Mouse (Mus musculus): Measurements from ENCODE around the gene Dpy19l3. TPM values are rescaled to one million over a fixed set of nuclear protein-coding genes. Genes with fewer than 3 reads are reported as not detected.
A peak's percentile ranks its signal among the peaks of the same experiment; 100 is the strongest.

Dpy19l3 gene
- polyA plus RNA-seq, 1 experiment from 2014 or later, result 39.5 TPM

DNA sequence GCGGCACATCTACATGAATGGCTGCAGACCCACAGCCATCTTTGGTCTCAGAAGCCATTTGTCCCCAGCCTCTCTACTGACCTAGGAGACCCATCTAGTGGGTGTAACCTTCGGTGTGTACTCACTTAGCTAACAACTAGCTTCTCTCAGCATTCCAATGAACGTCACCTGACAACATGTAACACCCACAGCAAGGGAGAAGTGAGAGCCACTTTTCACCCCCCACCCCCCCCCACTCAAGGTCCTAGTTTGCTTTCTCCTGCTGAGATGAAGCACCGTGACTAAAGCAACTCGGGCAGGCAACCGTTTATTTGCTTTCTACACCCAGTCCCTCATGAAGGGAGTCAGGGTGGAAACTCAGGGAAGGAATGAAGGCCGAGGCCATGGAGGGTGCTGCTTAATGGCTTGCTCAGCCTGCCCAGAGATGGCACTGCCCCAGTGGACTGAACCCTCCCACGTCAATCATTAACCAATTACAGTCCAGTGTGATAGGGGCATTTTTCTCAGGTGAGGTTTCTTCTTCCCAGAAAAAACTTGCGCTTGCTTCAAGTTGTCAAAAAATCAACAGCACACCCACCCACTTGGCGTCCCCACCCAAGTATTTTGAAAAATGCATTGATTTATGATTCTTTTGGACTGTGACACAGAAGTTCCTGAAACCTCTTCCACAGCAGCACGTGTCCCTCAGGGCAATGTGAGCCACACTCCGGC lies 7.4 kb downstream of the Dpy19l3 start:
- peaks cover 2% of the 10 kb centered on the region for H3K36me3 ChIP-seq (replicated peaks; ENCODE audit: control insufficient read depth, insufficient read depth, low read depth, low read length)
- H3K4me2 ChIP-seq (ENCODE audit: low read depth, low read length), result no peak overlapping the region
- WGBS, result 85% methylated on average over 12 of the region's 12 CpGs

DNA sequence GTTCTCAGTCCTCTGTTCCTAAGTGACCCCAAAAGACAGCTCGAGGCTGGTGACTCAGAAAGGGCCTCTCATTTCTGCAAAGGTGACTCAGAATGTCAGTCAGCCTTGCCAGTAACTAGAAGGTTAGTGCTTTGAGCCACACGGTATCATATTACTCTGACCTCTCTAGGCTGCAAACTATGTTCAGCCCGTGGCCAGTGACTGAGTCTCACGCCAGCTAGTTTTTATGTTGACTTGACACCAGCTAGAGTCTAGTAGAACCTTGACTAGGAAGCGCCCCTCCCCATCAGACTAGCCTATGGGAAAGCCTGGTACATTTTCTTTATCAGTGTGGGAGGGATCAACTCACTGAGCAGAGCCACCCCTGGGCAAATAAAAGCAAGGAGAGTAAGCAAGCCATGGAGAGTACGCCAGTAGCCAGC lies 9.0 kb downstream of the Dpy19l3 start:
- DNase-seq (ENCODE audit: low spot score) (no peak), ATAC-seq (replicated peaks; ENCODE audit: insufficient number of reproducible peaks, low FRiP score, low TSS enrichment, low read depth) (no peak)
- Histone ChIP-seq H3K4me3 (ENCODE audit: low read depth, low read length) (no peak overlapping the region), H3K27me3 (ENCODE audit: control insufficient read depth, insufficient read depth, low read length) (no peaks in the 10 kb centered on the region), H3K27ac (replicated peaks; ENCODE audit: low read depth, low read length) (no peak overlapping the region), H3K4me2 (ENCODE audit: low read depth, low read length) (no peak overlapping the region), H3K36me3 (replicated peaks; ENCODE audit: control insufficient read depth, insufficient read depth, low read depth, low read length) (peaks cover 2% of the 10 kb centered on the region), H3K4me1 (ENCODE audit: control insufficient read depth, insufficient read depth, low read length) (no peaks in the 10 kb centered on the region), H3K9me3 (replicated peaks; ENCODE audit: control insufficient read depth, low read length) (no peaks in the 10 kb centered on the region), H3K9ac (replicated peaks; ENCODE audit: low read length) (no peak overlapping the region)
- 73% methylated on average over 6 of the region's 6 CpGs for WGBS

More for the DNA sequence above, 7.4 kb downstream of the Dpy19l3 start:
- Histone ChIP-seq H3K9ac (replicated peaks; ENCODE audit: low read length) (no peak overlapping the region), H3K9me3 (replicated peaks; ENCODE audit: control insufficient read depth, low read length) (no peaks in the 10 kb centered on the region), H3K27me3 (ENCODE audit: control insufficient read depth, insufficient read depth, low read length) (no peaks in the 10 kb centered on the region), H3K4me3 (ENCODE audit: low read depth, low read length) (no peak overlapping the region), H3K27ac (replicated peaks; ENCODE audit: low read depth, low read length) (no peak overlapping the region), H3K4me1 (ENCODE audit: control insufficient read depth, insufficient read depth, low read length) (no peaks in the 10 kb centered on the region)
- ATAC-seq (replicated peaks; ENCODE audit: insufficient number of reproducible peaks, low FRiP score, low TSS enrichment, low read depth) (no peak), DNase-seq (ENCODE audit: low spot score) (no peak)

DNA sequence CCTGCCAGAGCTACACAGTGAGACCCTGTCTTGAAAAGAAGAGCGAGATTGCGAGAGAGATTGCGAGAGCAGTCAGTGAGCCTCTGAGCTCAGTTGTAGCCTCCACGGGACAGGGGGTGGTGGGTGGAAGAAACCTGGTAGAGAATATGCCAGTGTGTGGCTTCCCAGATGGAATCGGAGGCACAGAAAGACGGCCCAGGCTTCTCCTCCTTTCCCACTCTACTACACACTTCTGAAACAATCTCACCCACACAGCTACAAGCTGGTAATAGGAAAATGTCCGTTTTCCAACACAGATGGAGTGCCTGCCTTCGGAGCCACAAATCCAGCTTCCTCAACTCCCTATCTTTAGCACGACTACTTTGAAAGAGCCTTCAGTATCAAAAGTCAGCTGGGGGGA lies 9.5 kb downstream of the Dpy19l3 start:
- DNase-seq (ENCODE audit: low spot score), result no peak
- Histone ChIP-seq H3K4me2 (ENCODE audit: low read depth, low read length) (no peak overlapping the region), H3K36me3 (replicated peaks; ENCODE audit: control insufficient read depth, insufficient read depth, low read depth, low read length) (peaks cover 2% of the 10 kb centered on the region), H3K27ac (replicated peaks; ENCODE audit: low read depth, low read length) (no peak overlapping the region), H3K27me3 (ENCODE audit: control insufficient read depth, insufficient read depth, low read length) (no peaks in the 10 kb centered on the region), H3K4me3 (ENCODE audit: low read depth, low read length) (no peak overlapping the region), H3K9ac (replicated peaks; ENCODE audit: low read length) (no peak overlapping the region), H3K9me3 (replicated peaks; ENCODE audit: control insufficient read depth, low read length) (no peaks in the 10 kb centered on the region), H3K4me1 (ENCODE audit: control insufficient read depth, insufficient read depth, low read length) (no peaks in the 10 kb centered on the region)
- 89% methylated on average over 9 of the region's 9 CpGs for WGBS
- no peak for ATAC-seq (replicated peaks; ENCODE audit: insufficient number of reproducible peaks, low FRiP score, low TSS enrichment, low read depth)

DNA sequence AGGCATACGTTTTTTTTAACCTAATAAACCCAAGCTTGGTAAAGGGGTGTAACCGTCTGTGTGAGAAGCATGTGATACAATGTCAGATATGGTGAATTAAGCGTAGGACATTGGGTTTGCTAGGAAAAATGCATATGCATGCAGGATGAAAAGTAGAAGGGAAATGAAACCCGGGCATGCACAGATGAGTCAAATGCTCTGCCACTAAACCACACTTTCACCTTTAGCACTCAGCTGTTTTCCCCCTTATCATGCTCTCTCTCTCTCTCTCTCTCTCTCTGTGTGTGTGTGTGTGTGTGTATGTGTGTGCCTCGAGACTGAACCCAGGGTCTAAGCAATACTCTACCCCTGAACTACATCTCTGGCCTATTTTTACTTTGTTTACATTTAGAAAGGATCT lies 11.9 kb downstream of the Dpy19l3 start:
- WGBS, result 87% methylated on average over 5 of the region's 5 CpGs
- Histone ChIP-seq H3K27me3 (ENCODE audit: control insufficient read depth, insufficient read depth, low read length) (no peaks in the 10 kb centered on the region), H3K9ac (replicated peaks; ENCODE audit: low read length) (no peak overlapping the region), H3K27ac (replicated peaks; ENCODE audit: low read depth, low read length) (no peak overlapping the region), H3K4me1 (ENCODE audit: control insufficient read depth, insufficient read depth, low read length) (no peaks in the 10 kb centered on the region), H3K36me3 (replicated peaks; ENCODE audit: control insufficient read depth, insufficient read depth, low read depth, low read length) (peaks cover 3% of the 10 kb centered on the region; the same call in 1 of the 2 replicates), H3K9me3 (replicated peaks; ENCODE audit: control insufficient read depth, low read length) (no peaks in the 10 kb centered on the region), H3K4me3 (ENCODE audit: low read depth, low read length) (no peak overlapping the region), H3K4me2 (ENCODE audit: low read depth, low read length) (no peak overlapping the region)
- no peak for ATAC-seq (replicated peaks; ENCODE audit: insufficient number of reproducible peaks, low FRiP score, low TSS enrichment, low read depth)
- no peak for DNase-seq (ENCODE audit: low spot score)

- ATAC-seq (replicated peaks; ENCODE audit: insufficient number of reproducible peaks, low FRiP score, low TSS enrichment, low read depth) (no peak), DNase-seq (ENCODE audit: low spot score) (no peak)
- no peak overlapping the region for H3K27ac ChIP-seq (replicated peaks; ENCODE audit: low read depth, low read length)
- no peaks in the 10 kb centered on the region for H3K27me3 ChIP-seq (ENCODE audit: control insufficient read depth, insufficient read depth, low read length)
- H3K9me3 ChIP-seq (replicated peaks; ENCODE audit: control insufficient read depth, low read length), result no peaks in the 10 kb centered on the region
- no peak overlapping the region for H3K9ac ChIP-seq (replicated peaks; ENCODE audit: low read length)
- no peak overlapping the region for H3K4me2 ChIP-seq (ENCODE audit: low read depth, low read length)
- no peak overlapping the region for H3K4me3 ChIP-seq (ENCODE audit: low read depth, low read length)
- peaks cover 3% of the 10 kb centered on the region; the same call in 1 of the 2 replicates for H3K36me3 ChIP-seq (replicated peaks; ENCODE audit: control insufficient read depth, insufficient read depth, low read depth, low read length)
- no peaks in the 10 kb centered on the region for H3K4me1 ChIP-seq (ENCODE audit: control insufficient read depth, insufficient read depth, low read length)
- 79% methylated on average over 5 of the region's 5 CpGs for WGBS
These were observed 12.4 kb downstream of the Dpy19l3 start for GRCm38 (mm10) chr7:35741858-35742257.

- no peak overlapping the region for H3K27ac ChIP-seq (replicated peaks; ENCODE audit: low read depth, low read length)
- peaks cover 3% of the 10 kb centered on the region for H3K36me3 ChIP-seq (replicated peaks; ENCODE audit: control insufficient read depth, insufficient read depth, low read depth, low read length)
- H3K4me1 ChIP-seq (ENCODE audit: control insufficient read depth, insufficient read depth, low read length), result no peaks in the 10 kb centered on the region
- DNase-seq (ENCODE audit: low spot score) (peak; percentile 53), ATAC-seq (replicated peaks; ENCODE audit: insufficient number of reproducible peaks, low FRiP score, low TSS enrichment, low read depth) (no peak)
- 83% methylated on average over 5 of the region's 5 CpGs for WGBS
- no peak overlapping the region for H3K9ac ChIP-seq (replicated peaks; ENCODE audit: low read length)
- no peaks in the 10 kb centered on the region for H3K9me3 ChIP-seq (replicated peaks; ENCODE audit: control insufficient read depth, low read length)
- no peak overlapping the region for H3K4me3 ChIP-seq (ENCODE audit: low read depth, low read length)
- no peaks in the 10 kb centered on the region for H3K27me3 ChIP-seq (ENCODE audit: control insufficient read depth, insufficient read depth, low read length)
- no peak overlapping the region for H3K4me2 ChIP-seq (ENCODE audit: low read depth, low read length)
These were observed 13.6 kb downstream of the Dpy19l3 start for GRCm38 (mm10) chr7:35740489-35741230.

GRCm38 (mm10) chr7:35738871-35739270 lies 15.4 kb downstream of the Dpy19l3 start:
- H3K4me2 ChIP-seq (ENCODE audit: low read depth, low read length), result no peak overlapping the region
- no peak overlapping the region for H3K27ac ChIP-seq (replicated peaks; ENCODE audit: low read depth, low read length)
- H3K27me3 ChIP-seq (ENCODE audit: control insufficient read depth, insufficient read depth, low read length), result no peaks in the 10 kb centered on the region
- H3K9ac ChIP-seq (replicated peaks; ENCODE audit: low read length), result no peak overlapping the region
- H3K36me3 ChIP-seq (replicated peaks; ENCODE audit: control insufficient read depth, insufficient read depth, low read depth, low read length), result peaks cover 3% of the 10 kb centered on the region
- no peak for DNase-seq (ENCODE audit: low spot score)
- H3K4me3 ChIP-seq (ENCODE audit: low read depth, low read length), result no peak overlapping the region
- H3K4me1 ChIP-seq (ENCODE audit: control insufficient read depth, insufficient read depth, low read length), result no peaks in the 10 kb centered on the region
- no peaks in the 10 kb centered on the region for H3K9me3 ChIP-seq (replicated peaks; ENCODE audit: control insufficient read depth, low read length)
- ATAC-seq (replicated peaks; ENCODE audit: insufficient number of reproducible peaks, low FRiP score, low TSS enrichment, low read depth), result no peak
